14 mouse cellular contexts compared by ENCODE assay signal in the genomic region with DNA sequence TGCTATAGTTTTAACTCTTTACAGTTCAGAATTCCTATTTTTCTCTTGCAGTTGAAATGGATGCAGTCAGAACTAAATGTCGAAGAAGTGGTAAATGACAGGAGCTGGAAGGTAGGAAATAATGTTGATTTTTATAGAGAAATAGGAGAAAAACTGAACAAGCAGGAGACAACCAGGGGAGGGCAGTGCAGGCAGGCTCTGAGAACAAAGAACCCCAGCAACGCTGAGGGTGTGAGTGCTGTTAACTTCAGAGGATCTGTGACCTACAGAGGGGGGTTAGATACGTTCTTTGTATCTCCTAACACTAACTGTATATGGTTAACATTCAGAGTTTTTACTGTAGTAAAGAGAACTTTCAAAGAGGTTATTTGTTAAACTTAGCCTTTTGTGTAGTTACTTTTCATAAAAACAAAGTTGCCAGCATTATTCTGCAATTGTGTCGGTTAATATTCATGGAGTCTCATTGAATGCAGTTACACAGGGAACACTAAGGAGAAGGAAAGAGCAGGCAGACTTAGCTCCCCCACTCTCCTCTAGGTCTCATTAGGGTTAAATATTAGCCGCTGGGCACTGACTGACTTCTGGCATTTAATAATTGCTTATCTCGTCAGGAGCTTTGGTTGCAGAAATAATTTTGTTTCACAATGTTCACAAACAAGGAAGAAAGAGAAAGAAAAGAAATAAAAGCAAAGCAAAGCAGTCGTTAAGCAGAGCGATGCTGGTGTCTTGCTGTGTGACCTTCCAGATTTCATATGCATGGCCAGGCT. TPM values are rescaled to one million over a fixed set of nuclear protein-coding genes. Genes with fewer than 3 reads are reported as not detected.
DNase-seq lines count a peak whose midpoint lies in the region; TF ChIP-seq lines count a peak whose summit lies in the region.
"Had no signal": no experiment of that assay in that cellular context is flagged by ENCODE, and none has a peak within 500 bp of the region (broad histone marks: within the 10 kb centered on the region; RNA-seq: fewer than 3 reads in every experiment).

No protein-coding gene starts in this region.

- H3K4me1 ChIP-seq in ES-E14 (ENCODE audit: control insufficient read depth in 2 of 2, insufficient read depth in 2 of 2, low read length in 2 of 2, poor library complexity in 1 of 2) = peaks cover 4 to 19% of the 10 kb centered on the region in 2 experiments
- no peaks in the 10 kb centered on the region for H3K4me1 ChIP-seq in cortical plate, adult 2 months (ENCODE audit: control insufficient read depth, insufficient read depth, low read length)
- H3K4me1 ChIP-seq: limb, embryonic 12.5 days; midbrain, embryonic 15.5 days had no signal

- DNase-seq in left cerebral cortex, adult 2 months (ENCODE audit: extremely low spot score in 1 of 2, low spot score in 2 of 2) = no peak
- DNase-seq in left cerebral cortex, postnatal 10 days (ENCODE audit: extremely low spot score in 1 of 2, low spot score in 2 of 2) = no peak
- DNase-seq in ES-E14 (ENCODE audit: low read depth, low spot score) = no peak
- DNase-seq in kidney, postnatal 4 days = peak; percentile 32 to 33
- DNase-seq in thymus, postnatal 25 days = no peak
- no peak for DNase-seq in adrenal gland, postnatal 10 days
- DNase-seq: right cerebral cortex, postnatal 14 days had no signal

- peak; percentile 30; the same call in 1 of the 2 replicates for TF ChIP-seq CTCF in left cerebral cortex, adult 2 months (IDR thresholded peaks at IDR 0.05)
- peak; percentile 25; the same call in 1 of the 2 replicates for TF ChIP-seq CTCF in cortical plate, adult 2 months (IDR thresholded peaks at IDR 0.05; ENCODE audit: extremely low read depth, insufficient read depth, low read length)

- in situ Hi-C loops in ES-E14 (cut with MboI; ENCODE audit: low sequenced_read_pairs in 2 of 2, unreplicated experiment in 2 of 2) = no loop called here

- H3K9me3 ChIP-seq in ES-E14 (ENCODE audit: control insufficient read depth, insufficient read depth, low read depth, low read length) = no peaks in the 10 kb centered on the region
- H3K9me3 ChIP-seq: G1E; limb, embryonic 12.5 days; midbrain, embryonic 15.5 days had no signal

- no peak overlapping the region for H3K9ac ChIP-seq in ES-E14 (ENCODE audit: insufficient read depth, low read depth, low read length, poor library complexity, severe bottlenecking)
- H3K9ac ChIP-seq: limb, embryonic 12.5 days; midbrain, embryonic 15.5 days had no signal

- H3K36me3 ChIP-seq in ES-E14 (ENCODE audit: control insufficient read depth, insufficient read depth, low read length, poor library complexity, severe bottlenecking) = peaks cover 31% of the 10 kb centered on the region

- intact Hi-C loops in left cerebral cortex, adult 2 months (cut with DNase I) = loop anchor here (5.0 kb wide), 1 partner anchor 532 kb away; no protein-coding TSS in a partner anchor
- intact Hi-C loops in left cerebral cortex, postnatal 10 days (cut with DNase I) = no loop called here

- H3K4me3 ChIP-seq in left cerebral cortex, adult 2 months = no peak overlapping the region
- H3K4me3 ChIP-seq in ES-E14 (ENCODE audit: insufficient read depth in 1 of 2, low read depth in 1 of 2, low read length in 2 of 2, poor library complexity in 1 of 2, severe bottlenecking in 1 of 2) = no peak overlapping the region
- no peak overlapping the region for H3K4me3 ChIP-seq in cortical plate, adult 2 months (ENCODE audit: insufficient read depth, low read length)
- H3K4me3 ChIP-seq: limb, embryonic 12.5 days; midbrain, embryonic 15.5 days had no signal

- H3K27ac ChIP-seq in left cerebral cortex, adult 2 months = no peak overlapping the region
- peak overlapping the region; percentile 33; the same call in 1 of the 2 replicates for H3K27ac ChIP-seq in ES-E14 (ENCODE audit: insufficient read depth, low read depth, low read length, poor library complexity, severe bottlenecking)
- no peak overlapping the region for H3K27ac ChIP-seq in cortical plate, adult 2 months (ENCODE audit: insufficient read depth, low read length)
- H3K27ac ChIP-seq: limb, embryonic 12.5 days; midbrain, embryonic 15.5 days had no signal

- TF ChIP-seq POLR2A in cortical plate, adult 2 months (IDR thresholded peaks at IDR 0.05; ENCODE audit: extremely low read depth, insufficient read depth, low read length) = no peak

TF ChIP-seq in ES-E14, 5 proteins besides CTCF, POLR2A, EP300 and RAD21:
- TF ChIP-seq CHD2 (IDR thresholded peaks at IDR 0.05; ENCODE audit: low read depth, low read length) (no peak), ZNF384 (IDR thresholded peaks at IDR 0.05; ENCODE audit: low read depth, low read length) (no peak)

RNA-seq across cellular contexts. Expression of a gene that starts 18.5 kb away (rescaled TPM):
- 10 to 100 TPM; 14.3 to 19.4 TPM for total RNA-seq in left cerebral cortex, adult 2 months (2021)
- 10 to 100 TPM; 20.0 to 23.5 TPM for total RNA-seq in left cerebral cortex, postnatal 10 days (2021)
- total RNA-seq in ES-E14 (2012; rRNA removed) = 160 and 185 TPM in 2 replicates
- polyA plus RNA-seq in cortical plate, adult 2 months (2012; rRNA removed) = 18.3 and 18.7 TPM in 2 replicates
- 10 to 100 TPM; 57.9 to 74.7 TPM for total RNA-seq in adrenal gland, postnatal 10 days (2021)

RNA-seq across cellular contexts. Expression of a gene that starts 18.6 kb away (rescaled TPM):
- 10 to 100 TPM; 60.6 to 62.3 TPM for total RNA-seq in left cerebral cortex, adult 2 months (2021)
- 10 to 100 TPM; 68.0 to 72.2 TPM for total RNA-seq in left cerebral cortex, postnatal 10 days (2021)
- 153 and 243 TPM in 2 replicates for total RNA-seq in ES-E14 (2012; rRNA removed)
- polyA plus RNA-seq in cortical plate, adult 2 months (2012; rRNA removed) = 97.8 and 111 TPM in 2 replicates
- 100 to 1,000 TPM; 181 to 193 TPM for total RNA-seq in adrenal gland, postnatal 10 days (2021)

RNA-seq across cellular contexts. Expression of a gene that starts 41.0 kb away (rescaled TPM):
- not detected for total RNA-seq in left cerebral cortex, adult 2 months (2021)
- not detected for total RNA-seq in left cerebral cortex, postnatal 10 days (2021)
- total RNA-seq in ES-E14 (2012; rRNA removed) = not detected in 2 replicates
- not detected in 2 replicates for polyA plus RNA-seq in cortical plate, adult 2 months (2012; rRNA removed)
- total RNA-seq in adrenal gland, postnatal 10 days (2021) = not detected
- total RNA-seq: heart, adult 8-10 months; heart, postnatal 4 days; layer of hippocampus, adult 8-10 months had no signal
- polyA plus RNA-seq: G1E; midbrain, embryonic 15.5 days had no signal

RNA-seq across cellular contexts. Expression of a gene that starts 49.0 kb away (rescaled TPM):
- total RNA-seq in left cerebral cortex, adult 2 months (2021) = 1 to 10 TPM; 4.4 to 4.7 TPM
- total RNA-seq in left cerebral cortex, postnatal 10 days (2021) = 1 to 10 TPM; 4.7 to 5.7 TPM
- total RNA-seq in ES-E14 (2012; rRNA removed) = 3.3 and 4.2 TPM in 2 replicates
- 4.4 and 4.8 TPM in 2 replicates for polyA plus RNA-seq in cortical plate, adult 2 months (2012; rRNA removed)
- total RNA-seq in adrenal gland, postnatal 10 days (2021) = 1 to 10 TPM; 4.3 to 5.3 TPM

Comparison
In these comparisons a context has a peak if more than half of its experiments do, and no peak if none do; other contexts are left out.
1. DNase-seq: peak in kidney, postnatal 4 days (2 of 2); none in left cerebral cortex, adult 2 months (0 of 2), left cerebral cortex, postnatal 10 days (0 of 2), ES-E14 (single experiment), thymus, postnatal 25 days (single experiment) and adrenal gland, postnatal 10 days (single experiment).